Mouse (Mus musculus) cerebellum, adult 2 months (tissue): Measurements from ENCODE around the gene Gpx6. TPM values are rescaled to one million over a fixed set of nuclear protein-coding genes. Genes with fewer than 3 reads are reported as not detected.

ENCODE experiments used
- DNase-seq, 2 experiments: peaks; one replicate each; pipeline ENCODE4 v3.0.0; 2021
- H3K27ac ChIP-seq: fragments of 200-500 bp; 2 replicates; pipeline ENCODE4 v1.5.1; 2012; ENCODE audit warnings: low read length, control low read depth, inconsistent platforms; ENCODE audit not compliant: insufficient read depth
- H3K27me3 ChIP-seq: fragments of 200-500 bp; 2 replicates; pipeline ENCODE4 v1.6.1; 2012; ENCODE audit warnings: inconsistent platforms, mild to moderate bottlenecking, low read length, moderate library complexity; ENCODE audit not compliant: control insufficient read depth, insufficient read depth
- H3K4me1 ChIP-seq: fragments of 200-500 bp; 2 replicates; pipeline ENCODE4 v1.6.1; 2011; ENCODE audit warnings: low read length; ENCODE audit not compliant: control insufficient read depth, insufficient read depth
- H3K4me3 ChIP-seq: fragments of 200-500 bp; replicated peaks from 2 replicates; pipeline ENCODE3; 2011; ENCODE audit warnings: mild to moderate bottlenecking, low read depth, low read length, control low read depth; ENCODE audit not compliant: insufficient read depth
- CTCF ChIP-seq: fragments of 200-500 bp; IDR thresholded peaks from 2 replicates; pipeline ENCODE4 v1.5.1; 2011; ENCODE audit warnings: low read depth, mild to moderate bottlenecking, control low read depth, low read length, moderate library complexity, borderline replicate concordance; ENCODE audit not compliant: insufficient read depth
- POLR2A ChIP-seq: fragments of 200-500 bp; IDR thresholded peaks from 2 replicates; pipeline ENCODE4 v1.6.1; 2011; ENCODE audit warnings: low read length, control low read depth, borderline replicate concordance; ENCODE audit not compliant: insufficient read depth
- WGBS: fragments of 180-500 bp; shearing (Covaris S2); methylation state at CpG from one replicate; pipeline ENCODE4 v1.1.7; 2018; 5-methylcytosine and 5-hydroxymethylcytosine counted together
- polyA plus RNA-seq: library from polyadenylated mRNA; depleted of rRNA; stranded (reverse); fragments of >200 nt; gene quantifications from 2 replicates; pipeline ENCODE4 v1.2.3, GENCODE M21; 2012

Gene Gpx6
- polyA plus RNA-seq, 1 experiment = 0.33 TPM

- no peak for TF ChIP-seq POLR2A
- no peak for TF ChIP-seq CTCF
- Histone ChIP-seq H3K27me3 (no peaks in the 10 kb centered on the region), H3K27ac (no peak overlapping the region), H3K4me1 (0 out of 2 replicates have a peak, but pooled peaks cover 3% of the 10 kb centered on the region), H3K4me3 (peak overlapping the region; percentile 74)
- WGBS = under 1% methylated on average over 25 of the region's 25 CpGs
- peak; percentile 88 to 90 for DNase-seq
Observed at GRCm38 (mm10) chr13:21275815-21276550, 35.9 kb upstream of the Gpx6 start.

GRCm38 (mm10) chr13:21276551-21276950, 35.4 kb upstream of the Gpx6 start:
- H3K4me1 ChIP-seq = 0 out of 2 replicates have a peak, but pooled peaks cover 3% of the 10 kb centered on the region
- 1% methylated on average over 9 of the region's 9 CpGs for WGBS
- no peak for DNase-seq
- TF ChIP-seq POLR2A = no peak
- no peak for TF ChIP-seq CTCF
- peak overlapping the region; percentile 74 for H3K4me3 ChIP-seq
- H3K27me3 ChIP-seq = no peaks in the 10 kb centered on the region
- H3K27ac ChIP-seq = no peak overlapping the region

- peak; percentile 21 to 26 for DNase-seq
- WGBS = 5% methylated on average over 8 of the region's 8 CpGs
- no peak for TF ChIP-seq POLR2A
- TF ChIP-seq CTCF = no peak
Observed at GRCm38 (mm10) chr13:21279076-21279475, 32.8 kb upstream of the Gpx6 start.

GRCm38 (mm10) chr13:21279559-21279958, 32.4 kb upstream of the Gpx6 start:
- Histone ChIP-seq H3K4me3 (peak overlapping the region; percentile 68), H3K27me3 (no peaks in the 10 kb centered on the region), H3K4me1 (0 out of 2 replicates have a peak, but pooled peaks cover 3% of the 10 kb centered on the region), H3K27ac (no peak overlapping the region)
- DNase-seq = peak; percentile 84 to 88
- under 1% methylated on average over 13 of the region's 13 CpGs for WGBS
- TF ChIP-seq POLR2A (no peak), CTCF (no peak)

More at GRCm38 (mm10) chr13:21279076-21279475, 32.8 kb upstream of the Gpx6 start:
- no peaks in the 10 kb centered on the region for H3K27me3 ChIP-seq
- 0 out of 2 replicates have a peak, but pooled peaks cover 3% of the 10 kb centered on the region for H3K4me1 ChIP-seq
- peak overlapping the region; percentile 68 for H3K4me3 ChIP-seq
- H3K27ac ChIP-seq = no peak overlapping the region

- WGBS = 95% methylated on average over 6 of the region's 6 CpGs
- no peak within 1 kb of the TSS for H3K27ac ChIP-seq
- DNase-seq = no peak
- H3K4me3 ChIP-seq = no peak within 1 kb of the TSS
- H3K4me1 ChIP-seq = no peaks in the 10 kb centered on the region
- no peak for TF ChIP-seq POLR2A
- TF ChIP-seq CTCF = no peak
- no peaks in the 10 kb centered on the region for H3K27me3 ChIP-seq
Observed at GRCm38 (mm10) chr13:21292631-21293030, 19.3 kb upstream of the Gpx6 start, which contains the start of gene Gpx5. Gene Gpx5, minus strand, starts transcription at chr13:21292731.

GRCm38 (mm10) chr13:21298557-21298956, 13.4 kb upstream of the Gpx6 start:
- WGBS = 60% methylated on average over 3 of the region's 3 CpGs
- H3K27ac ChIP-seq = no peak overlapping the region
- no peak for TF ChIP-seq POLR2A
- TF ChIP-seq CTCF = no peak
- H3K27me3 ChIP-seq = no peaks in the 10 kb centered on the region
- no peaks in the 10 kb centered on the region for H3K4me1 ChIP-seq
- no peak for DNase-seq
- no peak overlapping the region for H3K4me3 ChIP-seq

- Histone ChIP-seq H3K4me1 (no peaks in the 10 kb centered on the region), H3K27ac (no peak overlapping the region), H3K27me3 (no peaks in the 10 kb centered on the region), H3K4me3 (no peak overlapping the region)
- TF ChIP-seq CTCF = no peak
- no peak for TF ChIP-seq POLR2A
- no peak for DNase-seq
- 74% methylated on average over 3 of the region's 3 CpGs for WGBS
Observed at GRCm38 (mm10) chr13:21304483-21305066, 7.3 kb upstream of the Gpx6 start.

GRCm38 (mm10) chr13:21309788-21310187, 2.1 kb upstream of the Gpx6 start:
- no peak overlapping the region for H3K4me3 ChIP-seq
- no peak for TF ChIP-seq CTCF
- DNase-seq = no peak
- WGBS = 72% methylated on average over 2 of the region's 2 CpGs
- no peaks in the 10 kb centered on the region for H3K4me1 ChIP-seq
- H3K27me3 ChIP-seq = no peaks in the 10 kb centered on the region
- no peak overlapping the region for H3K27ac ChIP-seq
